Mouse (Mus musculus) CD4-positive, CD25-positive, alpha-beta regulatory T cell, adult 9 weeks (primary cell): ENCODE measurements around the gene Rilpl1. TPM values are rescaled to one million over a fixed set of nuclear protein-coding genes. Genes with fewer than 3 reads are reported as not detected.

Experiments
- polyA plus RNA-seq: library from polyadenylated mRNA; unstranded; fragments of 100-300 nt; shearing (Covaris generic); gene quantifications from one replicate; pipeline ENCODE4 v1.2.1, GENCODE M21; 2017

The Rilpl1 gene
- polyA plus RNA-seq: 2.1 TPM

DNA sequence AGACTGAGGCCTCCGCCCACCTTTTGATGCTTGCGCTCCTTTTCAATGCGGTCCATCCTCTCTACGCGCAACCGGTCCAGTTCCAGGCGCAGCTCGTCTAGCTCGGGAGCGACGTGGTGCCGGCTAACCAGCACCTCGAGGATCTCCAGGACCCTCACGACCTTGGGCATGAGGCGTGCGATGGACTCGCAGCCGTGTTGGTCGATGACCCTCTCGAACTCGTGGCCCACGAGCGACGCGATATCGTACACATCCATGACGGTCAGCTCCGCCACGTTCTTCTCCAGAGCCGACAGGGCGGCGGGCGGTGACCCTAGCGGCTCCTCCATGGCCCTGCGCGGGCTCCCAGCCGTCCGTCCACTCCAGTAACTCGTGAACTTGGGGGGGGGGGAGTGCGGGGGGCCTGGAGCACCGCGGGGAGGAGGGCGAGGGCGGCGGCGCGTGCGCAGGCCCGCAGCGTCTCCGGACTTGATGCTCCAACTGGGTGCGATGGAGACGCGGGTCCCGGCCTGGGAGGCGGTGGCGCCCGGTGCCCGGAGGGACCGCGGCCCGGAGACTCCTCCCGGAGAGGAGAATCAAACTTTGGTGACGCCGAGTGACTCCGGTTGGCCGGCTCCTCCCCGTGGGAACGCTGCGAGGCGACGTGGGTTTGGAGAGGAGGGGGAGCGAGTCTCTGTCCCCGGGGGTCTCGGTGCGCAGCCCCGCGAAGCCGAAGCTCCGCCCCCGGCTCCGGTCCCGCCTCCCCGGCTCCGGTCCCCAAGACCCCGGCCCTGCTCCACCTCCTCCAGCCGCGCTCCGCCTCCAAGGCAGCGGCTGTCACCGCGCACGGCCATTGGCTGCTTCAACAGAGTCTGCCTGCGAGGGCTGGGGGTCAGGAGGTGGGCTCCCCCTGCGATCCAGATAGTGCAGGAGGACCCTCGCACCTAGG lies at the start of gene Rilpl1:
Gene Rilpl1, minus strand, starts transcription at position 737 of the 928 bp plus-strand sequence.

DNA sequence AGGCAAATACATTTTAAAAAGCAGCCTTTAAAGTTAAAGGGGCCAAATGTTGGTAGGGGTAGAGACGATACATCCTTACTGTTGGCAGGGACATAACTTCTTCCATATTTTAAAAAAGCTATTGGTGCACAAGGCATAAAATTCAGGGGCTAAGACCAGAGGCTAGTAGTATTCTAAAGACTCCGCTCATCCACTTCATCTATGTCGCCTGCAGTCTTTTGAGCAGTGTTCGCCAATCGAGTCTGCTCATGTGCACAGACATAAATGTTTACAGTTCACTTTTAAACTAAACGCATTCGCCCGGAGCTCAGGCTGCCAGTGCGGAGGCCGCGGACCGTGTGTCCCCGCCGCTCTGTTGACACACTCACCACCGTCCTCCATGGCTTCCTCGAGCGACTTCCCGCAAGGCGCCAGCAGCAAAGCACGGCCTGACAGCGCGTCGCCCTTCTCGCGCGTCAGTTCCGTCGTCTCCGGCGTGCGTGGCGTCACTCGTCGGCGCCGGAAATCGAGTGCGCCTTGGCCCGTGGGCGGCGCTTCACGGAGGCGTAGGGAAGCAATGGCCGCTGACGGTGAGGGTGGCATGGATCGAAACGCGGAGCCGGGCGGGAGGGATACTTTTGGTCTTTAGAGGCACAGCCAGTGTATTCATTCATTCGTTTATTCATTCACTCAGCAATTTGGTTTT lies 47.6 kb upstream of the Rilpl1 start, which contains the start of the genes Eif2b1 and Gtf2h3:
Gene Eif2b1, minus strand, starts transcription at position 499 of the 685 bp plus-strand sequence.
Gene Gtf2h3, plus strand, starts transcription at position 508 of the 685 bp plus-strand sequence.

DNA sequence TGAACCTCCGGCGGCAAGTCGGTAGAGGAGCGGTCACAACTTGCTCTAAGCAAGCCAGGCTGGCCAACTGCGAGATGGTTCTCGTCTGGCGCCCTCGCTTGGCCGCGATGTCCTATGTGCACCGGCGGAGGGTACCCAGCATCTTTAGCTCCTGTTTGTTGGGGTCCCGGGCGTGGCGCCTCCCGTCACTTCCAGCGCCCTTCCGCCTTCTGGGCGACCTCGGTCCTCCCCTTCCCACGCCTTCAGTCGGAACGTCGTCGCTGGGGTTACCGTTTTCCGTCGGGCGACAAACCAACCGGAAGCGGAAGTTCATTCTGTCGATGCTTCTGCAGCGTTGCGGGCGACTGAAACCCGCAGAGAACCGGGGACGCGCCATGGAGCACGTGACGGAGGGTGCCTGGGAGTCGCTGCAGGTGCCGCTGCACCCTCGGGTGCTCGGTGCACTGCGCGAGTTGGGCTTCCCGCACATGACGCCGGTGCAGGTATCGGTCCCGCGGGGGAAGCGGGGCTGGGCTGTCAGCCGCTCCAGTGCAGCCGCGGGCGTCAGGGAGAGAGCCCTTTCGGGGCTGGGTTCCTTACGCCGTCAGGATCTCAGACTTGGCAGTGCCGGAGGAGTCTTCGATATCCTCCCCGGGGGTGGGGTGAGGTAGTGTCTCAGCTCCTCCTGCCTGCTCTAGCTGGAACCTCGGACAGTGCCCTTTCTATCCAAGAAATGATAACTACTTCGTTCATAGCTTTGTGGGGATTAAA lies 21.5 kb upstream of the Rilpl1 start, which contains the start of gene Ddx55:
Gene Ddx55, plus strand, starts transcription at position 307 of the 750 bp plus-strand sequence.

DNA sequence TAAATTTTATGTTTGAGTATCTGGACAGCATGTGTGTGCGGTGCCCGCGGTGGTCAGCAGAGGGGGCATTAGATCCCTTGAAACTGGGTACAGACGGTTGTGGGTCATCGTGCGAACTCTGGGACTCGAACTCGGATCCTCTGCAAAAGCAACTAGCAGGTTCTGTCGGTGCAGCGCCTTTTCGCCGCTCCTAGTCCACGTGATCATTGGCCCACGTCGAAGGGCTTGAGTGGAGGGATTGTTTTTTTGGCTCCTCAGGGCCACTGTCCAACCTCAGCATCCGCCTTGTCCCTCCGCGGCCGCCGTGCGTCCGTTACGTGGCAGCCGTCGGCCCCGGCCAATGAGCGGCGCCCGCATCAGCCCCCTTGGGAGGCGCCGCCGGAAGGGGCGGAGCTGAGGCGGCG lies 9.2 kb upstream of the Rilpl1 start, which contains the start of gene Tmed2:
Gene Tmed2, plus strand, starts transcription at position 313 of the 404 bp plus-strand sequence.

DNA sequence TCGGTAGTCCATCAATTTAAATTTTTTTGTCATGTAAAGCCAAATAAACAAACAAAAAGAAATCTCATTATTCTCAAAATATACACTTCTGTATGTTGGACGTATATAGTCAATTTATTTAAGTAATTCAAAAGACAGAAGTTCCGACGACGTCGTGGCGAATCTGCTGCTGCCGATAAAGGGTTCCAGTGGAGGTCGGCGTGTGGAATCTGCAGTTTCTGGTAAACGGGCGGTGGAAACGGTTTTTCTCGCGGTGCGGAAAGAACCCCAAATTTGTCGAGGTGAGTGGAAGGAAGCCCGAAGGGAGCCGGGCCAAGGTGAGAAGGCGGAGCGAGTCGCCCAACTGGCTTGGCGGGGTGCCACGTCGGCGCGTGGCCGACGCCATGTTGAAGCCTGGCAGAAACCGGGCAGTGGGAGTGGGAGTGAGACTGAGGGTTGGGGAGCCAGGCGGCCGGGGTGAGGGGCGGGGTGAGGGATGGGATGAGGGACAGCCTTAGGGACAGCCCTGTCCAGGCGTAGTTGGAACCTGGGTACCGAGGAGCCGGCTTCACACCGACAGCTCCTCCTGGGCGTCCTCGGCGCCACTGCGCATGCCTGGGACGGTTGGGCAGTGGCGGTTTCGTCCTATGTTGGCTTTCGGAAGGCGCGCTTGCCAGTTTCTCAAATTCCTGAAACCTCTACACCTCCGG lies 48.1 kb downstream of the Rilpl1 start, which contains the start of gene Snrnp35:
Gene Snrnp35, plus strand, starts transcription at position 169 of the 689 bp plus-strand sequence.

Other genes with a start within 250 kb of the Rilpl1 start
- 26.7 TPM for gene Mphosph9, start 203.4 kb downstream of the Rilpl1 start, polyA plus RNA-seq
- 13.4 TPM for gene 2810006K23Rik, start 203.3 kb downstream of the Rilpl1 start, polyA plus RNA-seq
- gene Cdk2ap1, start 168.3 kb downstream of the Rilpl1 start, polyA plus RNA-seq: 6.0 TPM
- gene Sbno1, start 105.4 kb downstream of the Rilpl1 start, polyA plus RNA-seq: 129 TPM
- gene Kmt5a, start 91.5 kb downstream of the Rilpl1 start, polyA plus RNA-seq: 8.8 TPM
- gene Rilpl2, start 53.0 kb downstream of the Rilpl1 start, polyA plus RNA-seq: 91.0 TPM
- gene Snrnp35, start 48.3 kb downstream of the Rilpl1 start, polyA plus RNA-seq: 8.6 TPM
- 36.0 TPM for gene Tmed2, start 9.3 kb upstream of the Rilpl1 start, polyA plus RNA-seq
- 30.8 TPM for gene Ddx55, start 21.5 kb upstream of the Rilpl1 start, polyA plus RNA-seq
- 51.6 TPM for gene Eif2b1, start 47.7 kb upstream of the Rilpl1 start, polyA plus RNA-seq
- 56.4 TPM for gene Gtf2h3, start 47.7 kb upstream of the Rilpl1 start, polyA plus RNA-seq
- gene Atp6v0a2, start 97.2 kb upstream of the Rilpl1 start, polyA plus RNA-seq: 51.7 TPM
- gene Dnah10, start 193.7 kb upstream of the Rilpl1 start, polyA plus RNA-seq: 0.17 TPM